Mouse (Mus musculus) liver, postnatal 0 days (tissue): Measurements from ENCODE around the gene Mrto4.

Experiments used
- CTCF ChIP-seq: sonication (generic); IDR thresholded peaks from 2 replicates; pipeline ENCODE4 v1.5.1; 2016; ENCODE audit warnings: antibody characterized with exemption, low read depth
- EP300 ChIP-seq: IDR thresholded peaks from 2 replicates; pipeline ENCODE4 v1.6.1; 2016; ENCODE audit warnings: antibody characterized with exemption, low read depth, mild to moderate bottlenecking

- peak; percentile 72 for TF ChIP-seq CTCF
- TF ChIP-seq EP300, result no peak
These were observed 39.7 kb downstream of the Mrto4 start for GRCm38 (mm10) chr4:139312632-139313031.
